Mouse (Mus musculus): ENCODE measurements around the gene Selenof.
"Not testable (repeated sequence)": the region's sequence is repeated elsewhere in the genome, so short reads cannot be mapped to it uniquely, and the experiment has no call there.

Selenof gene

GRCm38 (mm10) chr3:144597790-144598467 is 27.8 kb downstream of the Selenof start:
- DNase-seq (ENCODE audit: extremely low spot score, low spot score): no peak

- DNase-seq (ENCODE audit: extremely low spot score, low spot score): no peak
Measured at GRCm38 (mm10) chr3:144602413-144602812, 32.3 kb downstream of the Selenof start.

- no peak for DNase-seq (ENCODE audit: extremely low spot score, low spot score)
Measured at GRCm38 (mm10) chr3:144602819-144603218, 32.7 kb downstream of the Selenof start.

GRCm38 (mm10) chr3:144603558-144603957 is 33.5 kb downstream of the Selenof start:
- DNase-seq (ENCODE audit: extremely low spot score, low spot score): no peak

- no peak for DNase-seq (ENCODE audit: extremely low spot score, low spot score)
Measured at GRCm38 (mm10) chr3:144604205-144604604, 34.1 kb downstream of the Selenof start.

- DNase-seq (ENCODE audit: extremely low spot score, low spot score): not testable (repeated sequence)
Measured at GRCm38 (mm10) chr3:144605811-144606210, 35.7 kb downstream of the Selenof start.

GRCm38 (mm10) chr3:144606449-144606848 is 36.3 kb downstream of the Selenof start:
- no peak for DNase-seq (ENCODE audit: extremely low spot score, low spot score)

GRCm38 (mm10) chr3:144608090-144608489 is 38.0 kb downstream of the Selenof start:
- no peak for DNase-seq (ENCODE audit: extremely low spot score, low spot score)

- no peak for DNase-seq (ENCODE audit: extremely low spot score, low spot score)
Measured at GRCm38 (mm10) chr3:144610759-144611158, 40.7 kb downstream of the Selenof start.

- no peak for DNase-seq (ENCODE audit: extremely low spot score, low spot score)
Measured at GRCm38 (mm10) chr3:144611626-144612271, 41.6 kb downstream of the Selenof start.

- DNase-seq (ENCODE audit: extremely low spot score, low spot score): no peak
Measured at GRCm38 (mm10) chr3:144612382-144612781, 42.3 kb downstream of the Selenof start.

GRCm38 (mm10) chr3:144614277-144614676 is 44.2 kb downstream of the Selenof start:
- no peak for DNase-seq (ENCODE audit: extremely low spot score, low spot score)

- no peak for DNase-seq (ENCODE audit: extremely low spot score, low spot score)
Measured at GRCm38 (mm10) chr3:144614698-144615097, 44.6 kb downstream of the Selenof start.

GRCm38 (mm10) chr3:144615459-144615858 is 45.4 kb downstream of the Selenof start:
- DNase-seq (ENCODE audit: extremely low spot score, low spot score): no peak

- DNase-seq (ENCODE audit: extremely low spot score, low spot score): peak; percentile 85
Measured at GRCm38 (mm10) chr3:144616654-144617425, 46.7 kb downstream of the Selenof start.

- DNase-seq (ENCODE audit: extremely low spot score, low spot score): no peak
Measured at GRCm38 (mm10) chr3:144617633-144618180, 47.6 kb downstream of the Selenof start.

- no peak for DNase-seq (ENCODE audit: extremely low spot score, low spot score)
Measured at GRCm38 (mm10) chr3:144622930-144623612, 53.0 kb downstream of the Selenof start.

GRCm38 (mm10) chr3:144625691-144626090 is 55.6 kb downstream of the Selenof start:
- DNase-seq (ENCODE audit: extremely low spot score, low spot score): no peak

GRCm38 (mm10) chr3:144628005-144628914 is 58.2 kb downstream of the Selenof start:
- no peak for DNase-seq (ENCODE audit: extremely low spot score, low spot score)

- no peak for DNase-seq (ENCODE audit: extremely low spot score, low spot score)
Measured at GRCm38 (mm10) chr3:144628915-144629230, 58.8 kb downstream of the Selenof start.
